ENCODE assay signal across 8 mouse cellular contexts in genomic region chr9:103364601-103365289, GRCm38 (mm10). TPM values are rescaled to one million over a fixed set of nuclear protein-coding genes. Genes with fewer than 3 reads are reported as not detected.
DNase-seq lines count a peak whose midpoint lies in the region; ATAC-seq and TF ChIP-seq lines count a peak whose summit lies in the region.

No protein-coding gene starts in this region.

- intact Hi-C loops in left cerebral cortex, postnatal 36 days (cut with DNase I) = loop anchor here (5.0 to 10.0 kb wide), 2 partner anchors 108 to 640 kb away; partner anchors contain the start of gene Nphp3

- peak overlapping the region; percentile 97 for H3K4me3 ChIP-seq in cortical plate, adult 2 months (ENCODE audit: insufficient read depth, low read length)

- TF ChIP-seq POLR2A in cortical plate, adult 2 months (IDR thresholded peaks at IDR 0.05; ENCODE audit: extremely low read depth, insufficient read depth, low read length) = no peak

- ATAC-seq in inflammation-experienced regulatory T-cells, adult 6 months = peak; percentile 1
- ATAC-seq in megakaryocyte-erythroid progenitor cell, adult 5-6 weeks (replicated peaks; ENCODE audit: low FRiP score, low TSS enrichment, poor library complexity, severe bottlenecking) = peak; percentile 39

- peak overlapping the region; percentile 99 for H3K27ac ChIP-seq in cortical plate, adult 2 months (ENCODE audit: insufficient read depth, low read length)

- H3K4me1 ChIP-seq in cortical plate, adult 2 months (ENCODE audit: control insufficient read depth, insufficient read depth, low read length) = peaks cover 4% of the 10 kb centered on the region

- DNase-seq in NIH3T3 (ENCODE audit: low read depth) = peak; percentile 73
- peak; percentile 70 for DNase-seq in gastrocnemius, postnatal 10 days
- peak; percentile 46 to 72 for DNase-seq in left cerebral cortex, postnatal 36 days (ENCODE audit: low spot score in 2 of 2)
- DNase-seq in right cerebral cortex, postnatal 36 days (ENCODE audit: low spot score in 2 of 2) = peak; percentile 26
- peak; percentile 62 to 72 for DNase-seq in urinary bladder, postnatal 4 days (ENCODE audit: low spot score in 2 of 2)

- TF ChIP-seq CTCF in cortical plate, adult 2 months (IDR thresholded peaks at IDR 0.05; ENCODE audit: extremely low read depth, insufficient read depth, low read length) = no peak

RNA-seq across cellular contexts. Expression of gene Cdv3, which starts 0.9 kb away (rescaled TPM):
- 46.6 and 47.9 TPM in 2 replicates for polyA plus RNA-seq in cortical plate, adult 2 months (2012; rRNA removed)
- 100 to 1,000 TPM; 146 to 147 TPM for total RNA-seq in gastrocnemius, postnatal 10 days (2021)
- 100 to 1,000 TPM in 1 of 3 experiments, 10 to 100 TPM in 2; 70.3 to 256 (median 81.7) TPM for polyA plus RNA-seq in inflammation-experienced regulatory T-cells, adult 6 months (2017; shearing (Covaris generic))
- 10 to 100 TPM; 74.8 to 82.9 TPM for total RNA-seq in left cerebral cortex, postnatal 36 days (2021)
- 143 and 145 TPM in 2 replicates for total RNA-seq in megakaryocyte-erythroid progenitor cell, adult 5-6 weeks (2014; fragmentation: Nextera tagmentation)
- 243 and 255 TPM in 2 replicates for total RNA-seq in megakaryocyte-erythroid progenitor cell, adult 5-6 weeks (2017)

RNA-seq across cellular contexts. Expression of gene Topbp1, which starts 59.7 kb away (rescaled TPM):
- 11.9 and 12.2 TPM in 2 replicates for polyA plus RNA-seq in cortical plate, adult 2 months (2012; rRNA removed)
- 10 to 100 TPM; 17.7 to 24.0 TPM for total RNA-seq in gastrocnemius, postnatal 10 days (2021)
- polyA plus RNA-seq in inflammation-experienced regulatory T-cells, adult 6 months (2017; shearing (Covaris generic)) = 10 to 100 TPM; 23.6 to 30.2 (median 29.7) TPM
- total RNA-seq in left cerebral cortex, postnatal 36 days (2021) = 10 to 100 TPM; 16.6 to 24.5 TPM
- total RNA-seq in megakaryocyte-erythroid progenitor cell, adult 5-6 weeks (2014; fragmentation: Nextera tagmentation) = 141 and 224 TPM in 2 replicates
- total RNA-seq in megakaryocyte-erythroid progenitor cell, adult 5-6 weeks (2017) = 229 and 238 TPM in 2 replicates

RNA-seq across cellular contexts. Expression of gene 1300017J02Rik, which starts 59.9 kb away (rescaled TPM):
- polyA plus RNA-seq in cortical plate, adult 2 months (2012; rRNA removed) = 0.34 and 1.1 TPM in 2 replicates
- total RNA-seq in gastrocnemius, postnatal 10 days (2021) = under 1 TPM in 1 of 2 experiments, not detected in 1; 0.43 TPM
- polyA plus RNA-seq in inflammation-experienced regulatory T-cells, adult 6 months (2017; shearing (Covaris generic)) = not detected
- total RNA-seq in left cerebral cortex, postnatal 36 days (2021) = under 1 TPM in 1 of 2 experiments, not detected in 1; 0.74 TPM
- 7.2 and 14.6 TPM in 2 replicates for total RNA-seq in megakaryocyte-erythroid progenitor cell, adult 5-6 weeks (2014; fragmentation: Nextera tagmentation)
- 4.2 and 14.7 TPM in 2 replicates for total RNA-seq in megakaryocyte-erythroid progenitor cell, adult 5-6 weeks (2017)

Comparison
In these comparisons a context has a peak if more than half of its experiments do, and no peak if none do; other contexts are left out.
1. Peak in every context shown above with its lines: DNase-seq, ATAC-seq, H3K4me3 ChIP-seq and H3K27ac ChIP-seq.
2. RNA of gene Topbp1, which starts 59.7 kb away (total RNA-seq): 141 to 238 TPM in megakaryocyte-erythroid progenitor cell, adult 5-6 weeks; 16.6 to 24.5 TPM in left cerebral cortex, postnatal 36 days and 17.7 to 24.0 TPM in gastrocnemius, postnatal 10 days; every median in the first group is over 4 times any median in the second.